Mouse (Mus musculus) forebrain, embryonic 16.5 days (tissue): ENCODE results near the gene Adcy4. TPM values are rescaled to one million over a fixed set of nuclear protein-coding genes. Genes with fewer than 3 reads are reported as not detected.
A peak's percentile ranks its signal among the peaks of the same experiment; 100 is the strongest.

ENCODE experiments used
- ATAC-seq: fragments of 200-750 bp; cut with Nextera tagmentation; 2 replicates; pipeline ENCODE4 v1.8.0; 2017; ENCODE audit warnings: mild to moderate bottlenecking, moderate library complexity
- H3K27ac ChIP-seq: fragments of 300-500 bp; sonication (generic); 2 replicates; pipeline ENCODE4 v1.5.1; 2014; ENCODE audit warnings: low read length, control low read depth
- H3K27me3 ChIP-seq: fragments of 300-500 bp; sonication (generic); replicated peaks from 2 replicates; pipeline ENCODE4 v1.6.1; 2014; ENCODE audit warnings: low read length; ENCODE audit not compliant: control insufficient read depth, insufficient read depth
- H3K36me3 ChIP-seq: fragments of 300-500 bp; sonication (generic); 2 replicates; pipeline ENCODE4 v1.6.1; 2014; ENCODE audit not compliant: control insufficient read depth, insufficient read depth
- H3K4me1 ChIP-seq: fragments of 300-500 bp; sonication (generic); replicated peaks from 2 replicates; pipeline ENCODE4 v1.6.1; 2014; ENCODE audit warnings: low read length; ENCODE audit not compliant: control insufficient read depth, insufficient read depth
- H3K4me2 ChIP-seq: fragments of 300-500 bp; sonication (generic); 2 replicates; pipeline ENCODE4 v1.6.1; 2014; ENCODE audit warnings: mild to moderate bottlenecking, low read length, control low read depth
- H3K4me3 ChIP-seq: fragments of 300-500 bp; sonication (generic); replicated peaks from 2 replicates; pipeline ENCODE4 v1.5.1; 2014; ENCODE audit warnings: mild to moderate bottlenecking, low read length, control low read depth
- H3K9ac ChIP-seq: fragments of 300-500 bp; sonication (generic); replicated peaks from 2 replicates; pipeline ENCODE4 v1.6.1; 2014; ENCODE audit warnings: low read depth, low read length, control low read depth
- H3K9me3 ChIP-seq: fragments of 300-500 bp; sonication (generic); 2 replicates; pipeline ENCODE4 v1.6.1; 2016; ENCODE audit warnings: low read length; ENCODE audit not compliant: control insufficient read depth
- WGBS: fragments of 180-500 bp; shearing (Covaris S2); extraction: QIAGEN DNeasy Blood & Tissue Kit; methylation state at CpG from one replicate; pipeline ENCODE4 v1.1.7; 2014; 5-methylcytosine and 5-hydroxymethylcytosine counted together
- polyA plus RNA-seq: library from polyadenylated mRNA; unstranded; fragments of >200 nt; fragmentation: Nextera tagmentation; extraction: Ambion mirVana; gene quantifications from 2 replicates; pipeline ENCODE4 v1.2.1, GENCODE M21; 2015

Adcy4 gene
- polyA plus RNA-seq, 1 experiment from 2014 or later, result 3.7 TPM

DNA sequence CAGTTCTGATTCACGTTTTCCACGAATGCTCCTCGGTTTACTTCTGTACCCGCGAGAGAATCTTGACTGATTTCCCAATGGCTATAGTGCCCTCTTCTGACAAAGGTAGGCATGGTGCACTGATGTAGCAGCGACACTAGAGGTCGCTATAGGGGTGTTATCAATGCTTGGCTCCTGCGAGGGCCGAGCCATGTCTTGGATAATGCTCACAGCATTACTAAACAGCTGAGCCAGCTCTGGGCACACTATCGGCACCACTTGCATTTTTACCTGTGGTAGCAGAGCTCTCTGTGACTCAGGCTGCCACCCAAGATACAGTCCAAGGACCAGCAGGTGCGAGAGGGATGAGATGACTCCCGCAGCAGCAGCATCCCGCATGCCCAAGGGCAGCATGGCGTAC, 2.6 kb downstream of the Adcy4 start:
- WGBS, result 12% methylated on average over 14 of the region's 14 CpGs
- H3K4me3 ChIP-seq, result no peak overlapping the region; the same call in 1 of the 2 replicates

GRCm38 (mm10) chr14:55780736-55781135, 3.2 kb downstream of the Adcy4 start:
- 82% methylated on average over 11 of the region's 11 CpGs for WGBS
- Histone ChIP-seq H3K36me3 (no peaks in the 10 kb centered on the region), H3K4me3 (no peak overlapping the region)

More for the DNA sequence above, 2.6 kb downstream of the Adcy4 start:
- no peak overlapping the region for H3K27ac ChIP-seq
- H3K4me2 ChIP-seq, result peak overlapping the region; percentile 4; the same call in 1 of the 2 replicates
- ATAC-seq, result peak; percentile 79
- no peaks in the 10 kb centered on the region for H3K36me3 ChIP-seq
- no peaks in the 10 kb centered on the region for H3K9me3 ChIP-seq
- H3K4me1 ChIP-seq, result peaks cover 8% of the 10 kb centered on the region
- H3K27me3 ChIP-seq, result peaks cover 44% of the 10 kb centered on the region
- no peak overlapping the region for H3K9ac ChIP-seq

GRCm38 (mm10) chr14:55779656-55780055, 4.2 kb downstream of the Adcy4 start:
- H3K27me3 ChIP-seq, result peaks cover 30% of the 10 kb centered on the region
- WGBS, result 69% methylated on average over 16 of the region's 16 CpGs
- no peaks in the 10 kb centered on the region for H3K36me3 ChIP-seq
- H3K4me3 ChIP-seq, result no peak overlapping the region
- no peak for ATAC-seq
- H3K4me1 ChIP-seq, result peaks cover 8% of the 10 kb centered on the region
- no peak overlapping the region for H3K4me2 ChIP-seq
- no peak overlapping the region for H3K27ac ChIP-seq
- no peak overlapping the region for H3K9ac ChIP-seq
- H3K9me3 ChIP-seq, result no peaks in the 10 kb centered on the region

More at GRCm38 (mm10) chr14:55780736-55781135, 3.2 kb downstream of the Adcy4 start:
- Histone ChIP-seq H3K4me1 (peaks cover 8% of the 10 kb centered on the region), H3K9ac (no peak overlapping the region), H3K4me2 (no peak overlapping the region), H3K27ac (no peak overlapping the region), H3K27me3 (peaks cover 38% of the 10 kb centered on the region), H3K9me3 (no peaks in the 10 kb centered on the region)
- ATAC-seq, result 0 out of 2 replicates have a peak, but pooled peaks have one; percentile 17

GRCm38 (mm10) chr14:55778686-55779085, 5.2 kb downstream of the Adcy4 start:
- peaks cover 5% of the 10 kb centered on the region for H3K4me1 ChIP-seq
- no peak overlapping the region for H3K4me3 ChIP-seq
- H3K9ac ChIP-seq, result no peak overlapping the region
- H3K27me3 ChIP-seq, result peaks cover 23% of the 10 kb centered on the region
- no peak overlapping the region for H3K4me2 ChIP-seq
- 93% methylated on average over 15 of the region's 15 CpGs for WGBS
- no peaks in the 10 kb centered on the region for H3K36me3 ChIP-seq
- no peak for ATAC-seq
- no peaks in the 10 kb centered on the region for H3K9me3 ChIP-seq
- H3K27ac ChIP-seq, result no peak overlapping the region

- no peak overlapping the region for H3K4me2 ChIP-seq
- H3K9me3 ChIP-seq, result no peaks in the 10 kb centered on the region
- 91% methylated on average over 11 of the region's 11 CpGs for WGBS
- H3K9ac ChIP-seq, result no peak overlapping the region
- no peaks in the 10 kb centered on the region for H3K36me3 ChIP-seq
- H3K4me3 ChIP-seq, result no peak overlapping the region
- H3K27me3 ChIP-seq, result peaks cover 15% of the 10 kb centered on the region
- no peak for ATAC-seq
- no peaks in the 10 kb centered on the region for H3K4me1 ChIP-seq
- no peak overlapping the region for H3K27ac ChIP-seq
Observed at GRCm38 (mm10) chr14:55777806-55778205, 6.1 kb downstream of the Adcy4 start.

GRCm38 (mm10) chr14:55777176-55777575, 6.7 kb downstream of the Adcy4 start:
- Histone ChIP-seq H3K4me3 (no peak overlapping the region), H3K27me3 (peaks cover 9% of the 10 kb centered on the region), H3K4me2 (no peak overlapping the region), H3K9ac (no peak overlapping the region), H3K36me3 (no peaks in the 10 kb centered on the region), H3K4me1 (no peaks in the 10 kb centered on the region), H3K27ac (no peak overlapping the region), H3K9me3 (no peaks in the 10 kb centered on the region)
- WGBS, result 73% methylated on average over 3 of the region's 3 CpGs
- ATAC-seq, result no peak

GRCm38 (mm10) chr14:55776711-55777110, 7.2 kb downstream of the Adcy4 start:
- Histone ChIP-seq H3K36me3 (no peaks in the 10 kb centered on the region), H3K27ac (no peak overlapping the region), H3K4me1 (no peaks in the 10 kb centered on the region), H3K9me3 (no peaks in the 10 kb centered on the region), H3K9ac (no peak overlapping the region), H3K4me3 (no peak overlapping the region), H3K27me3 (peaks cover 6% of the 10 kb centered on the region), H3K4me2 (no peak overlapping the region)
- 84% methylated on average over 7 of the region's 7 CpGs for WGBS
- no peak for ATAC-seq

DNA sequence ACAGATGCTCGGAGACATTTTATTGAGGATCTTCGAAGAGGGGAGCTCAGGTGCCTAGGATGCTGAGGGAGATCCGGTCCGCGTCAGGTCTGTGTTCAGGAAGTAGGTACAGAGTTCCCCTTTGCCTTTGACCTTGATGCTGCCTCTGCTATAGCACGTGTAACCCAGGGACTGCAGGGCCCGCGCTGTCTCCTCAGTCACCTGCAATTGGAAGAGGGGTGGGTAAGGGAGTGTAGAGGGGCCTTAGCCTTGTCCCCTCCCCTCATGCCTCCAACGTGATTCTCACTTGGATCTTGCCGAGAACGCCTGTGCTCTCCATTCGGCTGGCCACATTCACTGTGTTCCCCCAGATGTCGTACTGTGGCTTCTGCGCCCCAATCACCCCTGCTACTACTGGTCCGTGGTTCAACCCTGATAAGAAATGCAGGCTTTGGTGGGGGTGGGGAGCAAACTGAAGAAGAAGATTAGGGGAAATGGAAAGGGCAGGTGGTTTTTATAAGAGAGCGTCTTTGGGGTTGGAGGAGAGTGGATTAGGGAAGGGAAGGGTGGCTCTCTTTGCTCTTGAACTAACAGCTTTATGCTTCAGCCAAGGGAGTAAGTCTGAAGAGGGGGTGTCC, 14.7 kb downstream of the Adcy4 start:
- no peak for ATAC-seq

GRCm38 (mm10) chr14:55768555-55768954, 15.3 kb downstream of the Adcy4 start:
- WGBS, result 87% methylated on average over 6 of the region's 6 CpGs
- Histone ChIP-seq H3K9ac (no peak overlapping the region), H3K4me3 (no peak overlapping the region), H3K4me1 (peaks cover 6% of the 10 kb centered on the region; the same call in 1 of the 2 replicates), H3K9me3 (no peaks in the 10 kb centered on the region), H3K4me2 (no peak overlapping the region), H3K27ac (no peak overlapping the region), H3K36me3 (no peaks in the 10 kb centered on the region), H3K27me3 (peaks cover 29% of the 10 kb centered on the region)
- no peak for ATAC-seq

More for the DNA sequence above, 14.7 kb downstream of the Adcy4 start:
- Histone ChIP-seq H3K27ac (no peak overlapping the region), H3K9ac (no peak overlapping the region), H3K4me1 (peaks cover 6% of the 10 kb centered on the region; the same call in 1 of the 2 replicates), H3K36me3 (no peaks in the 10 kb centered on the region), H3K4me2 (no peak overlapping the region), H3K27me3 (peaks cover 27% of the 10 kb centered on the region), H3K9me3 (no peaks in the 10 kb centered on the region), H3K4me3 (no peak overlapping the region)
- WGBS, result 79% methylated on average over 16 of the region's 16 CpGs
